Mouse (Mus musculus) liver, adult 2 months (tissue): ENCODE data around the gene Tubg2.

Source experiments
- CTCF ChIP-seq: fragments of 200-500 bp; IDR thresholded peaks from 2 replicates; pipeline ENCODE4 v1.5.1; 2011; ENCODE audit warnings: low read depth, low read length, control low read depth
- POLR2A ChIP-seq: fragments of 200-500 bp; IDR thresholded peaks from 2 replicates; pipeline ENCODE4 v1.6.1; 2011; ENCODE audit warnings: low read length, control low read depth; ENCODE audit not compliant: insufficient read depth; ENCODE audit errors: extremely low read depth

GRCm38 (mm10) chr11:101146377-101146776, 9.3 kb upstream of the Tubg2 start:
- no peak for TF ChIP-seq POLR2A
- TF ChIP-seq CTCF = no peak
